Mouse (Mus musculus): Measurements from ENCODE around the gene Adamts7. TPM values are rescaled to one million over a fixed set of nuclear protein-coding genes. Genes with fewer than 3 reads are reported as not detected.

Adamts7 gene
- polyA plus RNA-seq, 2 experiments, result 19.4 to 44.3 TPM

- Histone ChIP-seq H3K4me3 (replicated peaks; ENCODE audit: low read length) (no peak overlapping the region), H3K27me3 (ENCODE audit: control insufficient read depth, insufficient read depth, low read length) (no peaks in the 10 kb centered on the region), H3K27ac (replicated peaks; ENCODE audit: low read depth, low read length) (no peak overlapping the region), H3K4me2 (replicated peaks; ENCODE audit: low read depth, low read length, severe bottlenecking) (no peak overlapping the region), H3K9ac (ENCODE audit: low read depth, low read length, severe bottlenecking) (no peak overlapping the region), H3K9me3 (ENCODE audit: control insufficient read depth, low read length) (no peaks in the 10 kb centered on the region), H3K36me3 (ENCODE audit: control insufficient read depth, insufficient read depth, low read length) (peaks cover 8% of the 10 kb centered on the region; the same call in 1 of the 2 replicates), H3K4me1 (ENCODE audit: control insufficient read depth, insufficient read depth, low read length) (no peaks in the 10 kb centered on the region)
- TF ChIP-seq POLR2A (IDR thresholded peaks at IDR 0.05; ENCODE audit: borderline replicate concordance, extremely low read depth, insufficient read depth, insufficient read length), result no peak
- WGBS, result 83% methylated on average over 5 of the region's 5 CpGs
- DNase-seq (ENCODE audit: low spot score), result no peak
- no peak for ATAC-seq (ENCODE audit: low FRiP score, low read depth)
These were observed 87.4 kb downstream of the Adamts7 start for GRCm38 (mm10) chr9:90250141-90250775.

- Histone ChIP-seq H3K27ac (replicated peaks; ENCODE audit: low read depth, low read length) (no peak overlapping the region), H3K9ac (ENCODE audit: low read depth, low read length, severe bottlenecking) (no peak overlapping the region), H3K4me3 (replicated peaks; ENCODE audit: low read length) (no peak overlapping the region), H3K36me3 (ENCODE audit: control insufficient read depth, insufficient read depth, low read length) (peaks cover 8% of the 10 kb centered on the region; the same call in 1 of the 2 replicates), H3K9me3 (ENCODE audit: control insufficient read depth, low read length) (no peaks in the 10 kb centered on the region), H3K4me2 (replicated peaks; ENCODE audit: low read depth, low read length, severe bottlenecking) (no peak overlapping the region), H3K27me3 (ENCODE audit: control insufficient read depth, insufficient read depth, low read length) (no peaks in the 10 kb centered on the region), H3K4me1 (ENCODE audit: control insufficient read depth, insufficient read depth, low read length) (no peaks in the 10 kb centered on the region)
- 82% methylated on average over 13 of the region's 13 CpGs for WGBS
- TF ChIP-seq POLR2A (IDR thresholded peaks at IDR 0.05; ENCODE audit: borderline replicate concordance, extremely low read depth, insufficient read depth, insufficient read length), result no peak
- DNase-seq (ENCODE audit: low spot score) (no peak), ATAC-seq (ENCODE audit: low FRiP score, low read depth) (no peak)
These were observed 88.3 kb downstream of the Adamts7 start for GRCm38 (mm10) chr9:90250964-90251750.

GRCm38 (mm10) chr9:90253181-90253580 lies 90.3 kb downstream of the Adamts7 start:
- no peak for ATAC-seq (ENCODE audit: low FRiP score, low read depth)
- no peak for TF ChIP-seq POLR2A (IDR thresholded peaks at IDR 0.05; ENCODE audit: borderline replicate concordance, extremely low read depth, insufficient read depth, insufficient read length)
- 79% methylated on average over 2 of the region's 2 CpGs for WGBS

GRCm38 (mm10) chr9:90255844-90256405 lies 93.1 kb downstream of the Adamts7 start:
- peaks cover 6% of the 10 kb centered on the region for H3K4me1 ChIP-seq (ENCODE audit: control insufficient read depth, insufficient read depth, low read length)
- H3K4me2 ChIP-seq (replicated peaks; ENCODE audit: low read depth, low read length, severe bottlenecking), result no peak overlapping the region
- no peaks in the 10 kb centered on the region for H3K9me3 ChIP-seq (ENCODE audit: control insufficient read depth, low read length)
- TF ChIP-seq POLR2A (IDR thresholded peaks at IDR 0.05; ENCODE audit: borderline replicate concordance, extremely low read depth, insufficient read depth, insufficient read length), result no peak
- no peaks in the 10 kb centered on the region for H3K27me3 ChIP-seq (ENCODE audit: control insufficient read depth, insufficient read depth, low read length)
- H3K36me3 ChIP-seq (ENCODE audit: control insufficient read depth, insufficient read depth, low read length), result no peaks in the 10 kb centered on the region
- WGBS, result 63% methylated on average over 6 of the region's 6 CpGs
- H3K27ac ChIP-seq (replicated peaks; ENCODE audit: low read depth, low read length), result no peak overlapping the region
- DNase-seq (ENCODE audit: low spot score), result no peak
- no peak for ATAC-seq (ENCODE audit: low FRiP score, low read depth)
- no peak overlapping the region for H3K9ac ChIP-seq (ENCODE audit: low read depth, low read length, severe bottlenecking)
- no peak overlapping the region for H3K4me3 ChIP-seq (replicated peaks; ENCODE audit: low read length)

More at GRCm38 (mm10) chr9:90253181-90253580, 90.3 kb downstream of the Adamts7 start:
- DNase-seq (ENCODE audit: low spot score), result no peak
- Histone ChIP-seq H3K36me3 (ENCODE audit: control insufficient read depth, insufficient read depth, low read length) (peaks cover 6% of the 10 kb centered on the region; the same call in 1 of the 2 replicates), H3K9ac (ENCODE audit: low read depth, low read length, severe bottlenecking) (no peak overlapping the region), H3K27me3 (ENCODE audit: control insufficient read depth, insufficient read depth, low read length) (no peaks in the 10 kb centered on the region), H3K4me3 (replicated peaks; ENCODE audit: low read length) (no peak overlapping the region), H3K9me3 (ENCODE audit: control insufficient read depth, low read length) (no peaks in the 10 kb centered on the region), H3K27ac (replicated peaks; ENCODE audit: low read depth, low read length) (no peak overlapping the region), H3K4me1 (ENCODE audit: control insufficient read depth, insufficient read depth, low read length) (no peaks in the 10 kb centered on the region), H3K4me2 (replicated peaks; ENCODE audit: low read depth, low read length, severe bottlenecking) (no peak overlapping the region)

- 79% methylated on average over 7 of the region's 7 CpGs for WGBS
- Histone ChIP-seq H3K9me3 (ENCODE audit: control insufficient read depth, low read length) (no peaks in the 10 kb centered on the region), H3K4me3 (replicated peaks; ENCODE audit: low read length) (no peak overlapping the region), H3K4me2 (replicated peaks; ENCODE audit: low read depth, low read length, severe bottlenecking) (no peak overlapping the region), H3K36me3 (ENCODE audit: control insufficient read depth, insufficient read depth, low read length) (no peaks in the 10 kb centered on the region), H3K27me3 (ENCODE audit: control insufficient read depth, insufficient read depth, low read length) (no peaks in the 10 kb centered on the region), H3K4me1 (ENCODE audit: control insufficient read depth, insufficient read depth, low read length) (peaks cover 6% of the 10 kb centered on the region), H3K9ac (ENCODE audit: low read depth, low read length, severe bottlenecking) (no peak overlapping the region), H3K27ac (replicated peaks; ENCODE audit: low read depth, low read length) (no peak overlapping the region)
- ATAC-seq (ENCODE audit: low FRiP score, low read depth) (no peak), DNase-seq (ENCODE audit: low spot score) (no peak)
- TF ChIP-seq POLR2A (IDR thresholded peaks at IDR 0.05; ENCODE audit: borderline replicate concordance, extremely low read depth, insufficient read depth, insufficient read length), result no peak
These were observed 94.4 kb downstream of the Adamts7 start for GRCm38 (mm10) chr9:90257220-90257619.

Other genes with a start within 250 kb of the Adamts7 start
- 17.7 and 20.4 TPM in 2 replicates for gene Ctsh, start 108.9 kb upstream of the Adamts7 start, polyA plus RNA-seq (2012; rRNA removed)
- gene Ctsh, start 108.9 kb upstream of the Adamts7 start, polyA plus RNA-seq (2014; fragmentation: Nextera tagmentation; extraction: Ambion mirVana), result 37.8 and 40.3 TPM in 2 replicates
- gene Morf4l1, start 48.3 kb upstream of the Adamts7 start, polyA plus RNA-seq (2012; rRNA removed), result 403 and 464 TPM in 2 replicates
- 500 and 524 TPM in 2 replicates for gene Morf4l1, start 48.3 kb upstream of the Adamts7 start, polyA plus RNA-seq (2014; fragmentation: Nextera tagmentation; extraction: Ambion mirVana)
- gene Tbc1d2b, start 107.7 kb downstream of the Adamts7 start, polyA plus RNA-seq (2012; rRNA removed), result 25.5 and 31.6 TPM in 2 replicates
- 20.0 and 22.2 TPM in 2 replicates for gene Tbc1d2b, start 107.7 kb downstream of the Adamts7 start, polyA plus RNA-seq (2014; fragmentation: Nextera tagmentation; extraction: Ambion mirVana)